Mouse (Mus musculus): ENCODE results near the gene Vgll4. TPM values are rescaled to one million over a fixed set of nuclear protein-coding genes. Genes with fewer than 3 reads are reported as not detected.
A peak's percentile ranks its signal among the peaks of the same experiment; 100 is the strongest.

Gene Vgll4
- polyA plus RNA-seq, 1 experiment from 2014 or later = 111 TPM

DNA sequence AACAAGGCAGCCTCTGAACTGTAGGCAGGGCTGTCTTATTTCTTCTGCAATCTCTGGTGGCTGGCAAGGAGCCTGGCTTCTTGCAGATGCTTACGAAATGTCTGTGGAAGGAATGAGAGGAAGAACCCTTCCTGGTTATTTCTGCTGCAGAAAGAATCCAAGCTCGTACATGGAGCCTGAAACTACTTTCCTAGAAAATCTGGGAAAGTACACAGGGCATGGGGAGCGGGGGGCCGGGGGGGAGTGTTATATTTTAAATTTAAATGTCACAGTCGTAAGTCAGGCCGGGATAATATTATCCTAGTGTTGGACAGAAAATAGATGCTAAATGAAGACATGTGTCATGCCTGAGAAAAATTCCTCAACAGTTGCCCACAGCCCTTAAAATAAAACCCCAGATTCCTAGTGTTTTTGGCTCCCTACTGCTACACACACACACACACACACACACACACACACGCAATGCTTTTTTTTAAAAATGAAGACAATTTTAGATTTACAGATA is 7.2 kb upstream of the Vgll4 start:
- Histone ChIP-seq H3K27me3 (ENCODE audit: insufficient read depth, low read length) (no peaks in the 10 kb centered on the region), H3K4me2 (no peak overlapping the region), H3K9ac (no peak overlapping the region), H3K36me3 (ENCODE audit: insufficient read depth) (no peaks in the 10 kb centered on the region), H3K9me3 (ENCODE audit: low read depth, low read length) (no peaks in the 10 kb centered on the region), H3K27ac (ENCODE audit: low read depth) (no peak overlapping the region), H3K4me3 (ENCODE audit: low read depth, low read length) (no peak overlapping the region), H3K4me1 (ENCODE audit: insufficient read depth) (no peaks in the 10 kb centered on the region)
- DNase-seq (peak; percentile 51), ATAC-seq (ENCODE audit: insufficient read depth) (no peak)
- no peak for TF ChIP-seq CTCF (IDR thresholded peaks at IDR 0.05; ENCODE audit: low read depth)
- WGBS = 71% methylated on average over 7 of the region's 7 CpGs

DNA sequence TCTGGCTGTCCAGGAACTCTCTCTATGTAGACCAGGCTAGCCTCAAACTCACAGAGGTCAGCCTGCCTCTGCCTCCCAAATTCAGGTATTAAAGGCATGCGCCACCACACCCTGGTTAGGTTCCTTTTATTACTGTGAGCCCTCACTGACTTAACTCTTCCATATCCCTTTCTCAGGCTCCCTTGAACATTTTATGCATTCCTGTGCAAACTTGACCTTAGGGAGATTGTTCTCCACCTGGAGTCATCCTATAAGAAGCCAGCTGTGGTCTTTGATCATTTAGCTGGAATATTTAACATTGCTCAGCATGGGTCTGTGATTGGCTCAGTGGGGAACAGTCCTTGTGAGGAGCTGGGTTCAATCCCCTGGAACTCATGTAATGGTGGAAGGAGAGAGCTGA is 4.5 kb upstream of the Vgll4 start:
- Histone ChIP-seq H3K4me1 (ENCODE audit: insufficient read depth) (no peaks in the 10 kb centered on the region), H3K9me3 (ENCODE audit: low read depth, low read length) (no peaks in the 10 kb centered on the region), H3K27me3 (ENCODE audit: insufficient read depth, low read length) (peaks cover 7% of the 10 kb centered on the region; the same call in 1 of the 2 replicates), H3K9ac (no peak overlapping the region), H3K36me3 (ENCODE audit: insufficient read depth) (no peaks in the 10 kb centered on the region), H3K27ac (ENCODE audit: low read depth) (no peak overlapping the region), H3K4me3 (ENCODE audit: low read depth, low read length) (no peak overlapping the region), H3K4me2 (no peak overlapping the region)
- no peak for DNase-seq
- TF ChIP-seq CTCF (IDR thresholded peaks at IDR 0.05; ENCODE audit: low read depth) = no peak
- no peak for ATAC-seq (ENCODE audit: insufficient read depth)
- 85% methylated on average over 1 of the region's 1 CpGs for WGBS

DNA sequence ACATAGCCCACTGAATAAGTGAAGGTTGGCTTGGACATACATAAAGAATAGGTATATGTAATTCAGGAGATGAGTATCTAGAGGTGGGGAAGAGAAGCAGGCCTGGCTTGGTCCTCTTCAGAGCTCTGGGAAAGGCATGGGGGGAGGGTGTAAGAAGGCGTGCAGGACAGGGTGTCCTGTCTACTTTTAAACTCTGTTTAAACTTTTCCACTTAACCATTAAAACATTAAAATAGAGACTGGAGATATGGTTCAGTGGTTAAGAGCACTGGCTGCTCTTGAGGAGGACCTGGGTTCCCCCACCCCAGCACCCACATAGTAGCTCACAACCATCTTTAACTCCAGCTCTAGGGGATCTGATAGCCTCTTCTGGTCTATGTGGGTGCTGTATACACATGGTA is 3.2 kb upstream of the Vgll4 start:
- no peak for TF ChIP-seq CTCF (IDR thresholded peaks at IDR 0.05; ENCODE audit: low read depth)

DNA sequence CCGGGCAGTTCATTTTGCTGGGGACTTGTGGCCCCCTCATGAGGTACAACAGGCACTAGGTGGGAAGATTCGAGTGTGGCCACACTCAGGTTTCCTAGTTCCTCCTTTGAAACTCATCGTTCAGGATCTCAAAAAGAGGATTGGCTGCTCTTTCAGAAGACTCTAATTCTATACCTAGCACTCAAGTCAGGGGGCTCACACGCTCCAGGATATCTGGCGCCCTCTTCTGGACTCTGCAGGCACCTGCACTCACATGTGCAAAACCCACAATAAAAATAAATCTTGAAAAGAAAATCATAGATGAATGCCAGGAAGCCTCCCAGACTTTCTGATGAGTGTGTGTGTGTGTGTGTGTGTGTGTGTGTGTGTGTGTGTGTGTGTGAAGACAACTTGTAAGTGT is 1.1 kb upstream of the Vgll4 start:
- 68% methylated on average over 5 of the region's 5 CpGs for WGBS
- no peaks in the 10 kb centered on the region for H3K36me3 ChIP-seq (ENCODE audit: insufficient read depth)
- no peak overlapping the region for H3K27ac ChIP-seq (ENCODE audit: low read depth)
- H3K9me3 ChIP-seq (ENCODE audit: low read depth, low read length) = no peaks in the 10 kb centered on the region
- peak; percentile 56 for TF ChIP-seq CTCF (IDR thresholded peaks at IDR 0.05; ENCODE audit: low read depth)
- H3K27me3 ChIP-seq (ENCODE audit: insufficient read depth, low read length) = peaks cover 23% of the 10 kb centered on the region
- DNase-seq = peak; percentile 39
- H3K4me3 ChIP-seq (ENCODE audit: low read depth, low read length) = no peak overlapping the region
- no peak for ATAC-seq (ENCODE audit: insufficient read depth)
- no peaks in the 10 kb centered on the region; the same call in 1 of the 2 replicates for H3K4me1 ChIP-seq (ENCODE audit: insufficient read depth)
- no peak overlapping the region for H3K9ac ChIP-seq
- no peak overlapping the region for H3K4me2 ChIP-seq

More for the DNA sequence above, 3.2 kb upstream of the Vgll4 start:
- DNase-seq = no peak
- WGBS = 56% methylated on average over 1 of the region's 1 CpGs
- Histone ChIP-seq H3K27ac (ENCODE audit: low read depth) (no peak overlapping the region), H3K27me3 (ENCODE audit: insufficient read depth, low read length) (peaks cover 14% of the 10 kb centered on the region; the same call in 1 of the 2 replicates), H3K4me2 (no peak overlapping the region), H3K9me3 (ENCODE audit: low read depth, low read length) (no peaks in the 10 kb centered on the region), H3K4me3 (ENCODE audit: low read depth, low read length) (no peak overlapping the region), H3K9ac (no peak overlapping the region), H3K4me1 (ENCODE audit: insufficient read depth) (no peaks in the 10 kb centered on the region), H3K36me3 (ENCODE audit: insufficient read depth) (no peaks in the 10 kb centered on the region)
- ATAC-seq (ENCODE audit: insufficient read depth) = no peak

DNA sequence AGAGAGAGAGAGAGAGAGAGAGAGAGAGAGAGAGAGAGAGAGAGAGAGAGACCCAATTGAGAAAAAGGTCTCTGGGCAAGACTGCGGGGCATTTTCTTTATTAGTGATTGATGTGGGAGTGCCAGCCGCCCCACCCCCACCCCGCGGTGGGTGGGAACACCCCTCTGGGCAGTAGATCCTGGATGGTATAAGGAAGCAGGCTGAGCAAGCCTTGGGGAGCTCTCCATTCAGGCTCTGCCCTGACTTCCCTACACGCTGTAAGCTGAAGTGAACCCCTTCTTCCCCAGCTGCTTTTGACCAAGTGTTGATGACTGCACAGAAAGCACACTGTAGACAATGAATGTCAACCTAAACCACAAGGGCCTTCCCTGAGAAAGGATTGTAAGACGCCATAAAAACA is 592 bp upstream of the Vgll4 start:
- no peaks in the 10 kb centered on the region for H3K36me3 ChIP-seq (ENCODE audit: insufficient read depth)
- no peak overlapping the region for H3K27ac ChIP-seq (ENCODE audit: low read depth)
- no peak overlapping the region for H3K4me3 ChIP-seq (ENCODE audit: low read depth, low read length)
- H3K27me3 ChIP-seq (ENCODE audit: insufficient read depth, low read length) = peaks cover 23% of the 10 kb centered on the region
- no peaks in the 10 kb centered on the region for H3K9me3 ChIP-seq (ENCODE audit: low read depth, low read length)
- no peak for TF ChIP-seq CTCF (IDR thresholded peaks at IDR 0.05; ENCODE audit: low read depth)
- 26% methylated on average over 6 of the region's 6 CpGs for WGBS
- H3K4me2 ChIP-seq = no peak overlapping the region
- H3K4me1 ChIP-seq (ENCODE audit: insufficient read depth) = no peaks in the 10 kb centered on the region; the same call in 1 of the 2 replicates
- no peak overlapping the region for H3K9ac ChIP-seq
- ATAC-seq (ENCODE audit: insufficient read depth) = no peak
- no peak for DNase-seq

DNA sequence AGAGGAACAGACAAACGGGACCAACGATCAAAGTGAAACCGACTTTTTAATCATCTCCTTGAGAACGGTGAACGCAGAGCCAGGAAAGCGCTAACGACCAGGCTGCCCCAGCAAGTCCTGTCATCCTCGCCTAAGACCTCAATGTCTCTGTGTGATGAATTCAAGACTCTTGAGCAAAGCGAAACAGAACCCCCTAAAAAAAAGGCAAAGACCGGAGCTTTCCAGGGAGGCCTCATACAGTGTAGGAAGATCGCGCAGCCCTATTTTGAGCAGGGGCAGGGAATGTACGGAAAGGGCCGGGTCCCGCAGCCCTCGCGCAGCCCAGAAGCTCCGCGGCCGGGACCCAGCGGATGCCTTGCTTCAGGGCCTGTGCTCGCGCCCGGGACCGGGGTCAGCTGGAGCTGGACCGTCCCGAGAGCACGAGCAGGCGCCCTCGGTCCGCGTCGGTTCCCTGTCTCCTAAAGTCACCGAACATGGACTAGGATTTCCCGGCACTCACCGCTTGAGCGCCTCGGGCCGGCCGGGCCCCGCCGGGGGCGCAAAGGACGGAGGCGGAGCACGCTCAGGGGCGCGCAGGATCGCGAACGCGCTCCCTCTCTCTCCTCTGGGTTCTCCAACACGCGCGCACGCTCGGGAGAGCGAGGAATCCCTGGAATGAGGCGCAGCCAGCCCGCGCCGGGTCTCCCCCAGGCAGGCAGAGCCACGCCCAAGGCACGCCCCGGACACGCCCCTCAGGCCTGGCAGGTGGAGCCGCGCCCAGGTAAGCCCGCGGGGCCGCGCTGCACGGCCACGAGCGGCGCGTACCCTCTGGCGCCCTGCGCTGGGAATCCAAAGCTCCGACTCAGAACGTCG is 1.2 kb downstream of the Vgll4 start:
- Histone ChIP-seq H3K27ac (ENCODE audit: low read depth) (peak overlapping the region; percentile 61), H3K4me1 (ENCODE audit: insufficient read depth) (peaks cover 4% of the 10 kb centered on the region; the same call in 1 of the 2 replicates), H3K4me2 (peak overlapping the region; percentile 99), H3K27me3 (ENCODE audit: insufficient read depth, low read length) (peaks cover 23% of the 10 kb centered on the region), H3K4me3 (ENCODE audit: low read depth, low read length) (peak overlapping the region; percentile 53), H3K9me3 (ENCODE audit: low read depth, low read length) (no peaks in the 10 kb centered on the region), H3K9ac (peak overlapping the region; percentile 55), H3K36me3 (ENCODE audit: insufficient read depth) (no peaks in the 10 kb centered on the region)
- ATAC-seq (ENCODE audit: insufficient read depth) = peak; percentile 90
- under 1% methylated on average over 76 of the region's 82 CpGs for WGBS
- peak; percentile 94 for DNase-seq
- TF ChIP-seq CTCF (IDR thresholded peaks at IDR 0.05; ENCODE audit: low read depth) = no peak

DNA sequence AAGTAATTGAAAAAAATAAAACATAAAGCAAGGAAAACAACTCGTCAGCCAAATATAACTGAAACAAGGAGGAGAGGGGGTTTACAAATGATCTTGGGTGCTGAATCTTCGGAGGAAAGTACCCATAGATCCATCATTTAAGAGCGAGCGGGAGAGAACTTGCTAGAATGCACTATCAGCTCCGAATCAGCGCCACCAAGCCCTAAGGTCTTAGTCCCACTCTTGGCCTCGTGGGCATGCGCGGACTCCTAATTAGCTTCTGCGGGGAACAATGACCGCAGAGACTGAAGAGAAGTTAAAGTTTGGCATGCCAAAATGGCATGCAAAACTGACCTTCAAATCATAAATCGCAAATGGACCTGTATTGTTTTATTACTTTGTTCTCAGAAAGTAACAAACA is 2.2 kb downstream of the Vgll4 start:
- peak overlapping the region; percentile 53 for H3K4me3 ChIP-seq (ENCODE audit: low read depth, low read length)
- ATAC-seq (ENCODE audit: insufficient read depth) (no peak), DNase-seq (peak; percentile 29)
- 0 out of 2 replicates have a peak overlapping the region, but pooled peaks have one; percentile 8 for H3K27ac ChIP-seq (ENCODE audit: low read depth)
- no peaks in the 10 kb centered on the region for H3K9me3 ChIP-seq (ENCODE audit: low read depth, low read length)
- no peak overlapping the region; the same call in 1 of the 2 replicates for H3K9ac ChIP-seq
- peak overlapping the region; percentile 99 for H3K4me2 ChIP-seq
- TF ChIP-seq CTCF (IDR thresholded peaks at IDR 0.05; ENCODE audit: low read depth) = no peak
- 46% methylated on average over 12 of the region's 12 CpGs for WGBS
- H3K27me3 ChIP-seq (ENCODE audit: insufficient read depth, low read length) = peaks cover 23% of the 10 kb centered on the region
- H3K4me1 ChIP-seq (ENCODE audit: insufficient read depth) = peaks cover 9% of the 10 kb centered on the region; the same call in 1 of the 2 replicates
- H3K36me3 ChIP-seq (ENCODE audit: insufficient read depth) = no peaks in the 10 kb centered on the region
